Mouse (Mus musculus): ENCODE data around the gene Polr2l. TPM values are rescaled to one million over a fixed set of nuclear protein-coding genes. Genes with fewer than 3 reads are reported as not detected.

Polr2l gene
- total RNA-seq, 2 experiments from 2014 or later: 53.1 to 58.7 TPM

- DNase-seq: no peak
- intact Hi-C loops (cut with DNase I): no loop called here
Observed at GRCm38 (mm10) chr7:141469352-141469751, 5.6 kb downstream of the Polr2l start.

DNA sequence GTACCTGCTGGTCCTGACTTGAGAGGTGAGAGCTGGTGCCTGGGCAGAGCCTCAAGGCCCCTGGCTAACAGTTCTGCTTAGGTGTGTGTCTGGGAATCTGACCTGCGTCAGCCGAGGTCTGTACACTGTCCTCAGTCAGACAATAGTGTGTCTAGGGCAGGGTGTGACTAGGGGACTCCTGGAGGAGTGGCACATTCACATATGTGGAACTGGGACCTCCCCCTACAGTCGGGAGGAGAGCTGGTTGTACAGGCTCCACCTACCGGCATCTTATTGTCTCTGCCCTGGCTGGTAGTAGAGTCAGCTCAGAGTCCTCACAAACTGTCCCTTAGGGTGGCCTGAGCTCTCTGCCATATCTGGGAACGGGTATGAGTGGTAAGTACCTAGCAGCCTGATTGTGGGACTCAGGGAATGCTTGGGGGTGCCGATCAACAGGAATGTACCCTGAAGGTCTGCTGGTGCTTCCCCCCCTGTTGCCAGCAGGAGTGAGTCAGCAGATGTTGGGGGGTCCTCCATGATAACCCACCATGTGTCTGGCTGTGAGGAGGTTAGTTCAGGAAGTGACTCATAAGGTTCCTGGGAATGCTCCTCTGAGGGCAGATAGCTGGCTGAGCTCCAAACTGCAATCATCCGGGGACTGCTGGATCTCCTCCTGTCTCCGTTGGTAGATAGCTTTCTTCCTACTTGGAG lies 6.3 kb downstream of the Polr2l start:
- intact Hi-C loops (cut with DNase I): no loop called here
- peak; percentile 56 to 57 for DNase-seq

- DNase-seq: peak in 1 of 2 experiments; percentile 34
- intact Hi-C loops (cut with DNase I): no loop called here
Observed at GRCm38 (mm10) chr7:141468164-141468521, 6.8 kb downstream of the Polr2l start.

- intact Hi-C loops (cut with DNase I): no loop called here
- DNase-seq: peak; percentile 86 to 88
Observed at GRCm38 (mm10) chr7:141467230-141468030, 7.5 kb downstream of the Polr2l start, which contains the start of gene Cd151. Gene Cd151, plus strand, starts transcription at chr7:141467392.

GRCm38 (mm10) chr7:141466607-141467148 lies 8.3 kb downstream of the Polr2l start:
- intact Hi-C loops (cut with DNase I): no loop called here
- DNase-seq: no peak

GRCm38 (mm10) chr7:141466045-141466394 lies 8.9 kb downstream of the Polr2l start:
- DNase-seq: no peak
- intact Hi-C loops (cut with DNase I): no loop called here

DNA sequence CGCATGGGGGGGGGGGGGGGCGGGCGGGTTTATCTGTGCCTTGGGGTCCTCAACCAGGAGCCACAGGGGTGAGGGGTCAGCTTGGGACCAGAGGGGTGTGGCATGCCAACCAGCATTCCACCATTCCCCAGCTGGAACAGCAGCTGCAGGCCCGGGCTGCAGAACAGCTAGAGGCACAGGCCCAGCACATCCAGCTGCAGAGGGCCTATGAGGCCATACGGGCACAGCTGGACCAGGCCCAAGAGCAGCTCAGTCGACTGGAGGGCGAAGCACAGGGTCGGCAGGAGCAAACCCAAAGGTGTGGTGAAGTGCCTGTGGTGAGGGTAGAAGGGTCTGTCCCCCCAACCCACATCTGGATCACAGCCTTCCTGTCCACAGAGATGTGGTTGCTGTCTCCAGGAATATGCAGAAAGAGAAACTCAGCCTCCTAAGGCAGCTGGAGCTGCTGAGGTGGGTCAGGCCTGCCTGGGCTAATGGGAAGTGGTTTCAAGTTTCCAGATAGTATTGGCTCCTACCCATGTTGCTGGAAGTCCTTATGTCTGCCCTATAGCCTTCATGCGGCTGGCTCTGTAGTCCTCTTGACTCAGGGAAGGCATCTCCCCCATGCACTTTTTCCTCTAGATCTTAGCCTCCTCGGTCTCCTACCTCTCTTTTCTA lies 9.4 kb downstream of the Polr2l start:
- intact Hi-C loops (cut with DNase I): no loop called here
- DNase-seq: peak in 1 of 2 experiments; percentile 31

- intact Hi-C loops (cut with DNase I): no loop called here
- no peak for DNase-seq
Observed at GRCm38 (mm10) chr7:141464603-141465201, 10.2 kb downstream of the Polr2l start.

DNA sequence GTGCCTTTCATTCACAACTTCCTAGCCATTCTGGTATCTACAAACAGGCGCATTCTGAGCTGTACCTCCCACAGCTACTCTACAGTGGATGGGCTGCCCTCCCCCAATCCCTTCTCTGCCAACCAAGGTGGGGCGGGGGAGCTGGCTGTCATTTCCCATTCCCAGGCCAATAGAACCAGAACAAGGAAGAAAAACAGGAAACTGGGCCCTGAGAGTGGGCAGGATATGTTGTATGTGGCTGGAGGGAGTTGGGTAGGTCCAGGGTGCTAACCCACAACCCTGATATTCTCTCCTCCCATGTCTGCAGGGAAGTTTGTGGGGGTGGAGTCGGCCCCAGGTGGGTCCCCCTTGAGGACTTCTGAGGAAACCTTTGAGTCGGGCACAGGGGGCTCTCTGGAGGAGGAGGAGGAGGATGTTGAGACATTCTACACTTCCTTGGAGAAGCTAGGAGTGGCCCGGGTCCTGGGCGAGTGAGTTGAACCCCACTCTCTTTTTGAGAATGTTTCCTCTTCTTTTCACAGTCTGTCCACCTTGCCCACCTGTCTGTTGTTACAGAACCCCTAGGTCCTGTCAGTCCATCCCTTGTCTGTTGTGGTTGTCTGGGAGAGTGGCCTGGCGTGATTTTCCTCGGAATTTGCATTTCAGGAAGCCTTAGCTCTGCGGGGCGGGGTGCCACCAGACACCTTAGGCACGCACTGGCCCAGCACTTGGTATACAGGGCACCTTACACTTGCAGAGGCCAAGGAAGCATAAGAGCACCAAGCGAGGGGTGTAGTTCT lies 10.9 kb downstream of the Polr2l start:
- DNase-seq: no peak
- intact Hi-C loops (cut with DNase I): no loop called here

GRCm38 (mm10) chr7:141462333-141462821 lies 12.6 kb downstream of the Polr2l start:
- intact Hi-C loops (cut with DNase I): no loop called here

DNA sequence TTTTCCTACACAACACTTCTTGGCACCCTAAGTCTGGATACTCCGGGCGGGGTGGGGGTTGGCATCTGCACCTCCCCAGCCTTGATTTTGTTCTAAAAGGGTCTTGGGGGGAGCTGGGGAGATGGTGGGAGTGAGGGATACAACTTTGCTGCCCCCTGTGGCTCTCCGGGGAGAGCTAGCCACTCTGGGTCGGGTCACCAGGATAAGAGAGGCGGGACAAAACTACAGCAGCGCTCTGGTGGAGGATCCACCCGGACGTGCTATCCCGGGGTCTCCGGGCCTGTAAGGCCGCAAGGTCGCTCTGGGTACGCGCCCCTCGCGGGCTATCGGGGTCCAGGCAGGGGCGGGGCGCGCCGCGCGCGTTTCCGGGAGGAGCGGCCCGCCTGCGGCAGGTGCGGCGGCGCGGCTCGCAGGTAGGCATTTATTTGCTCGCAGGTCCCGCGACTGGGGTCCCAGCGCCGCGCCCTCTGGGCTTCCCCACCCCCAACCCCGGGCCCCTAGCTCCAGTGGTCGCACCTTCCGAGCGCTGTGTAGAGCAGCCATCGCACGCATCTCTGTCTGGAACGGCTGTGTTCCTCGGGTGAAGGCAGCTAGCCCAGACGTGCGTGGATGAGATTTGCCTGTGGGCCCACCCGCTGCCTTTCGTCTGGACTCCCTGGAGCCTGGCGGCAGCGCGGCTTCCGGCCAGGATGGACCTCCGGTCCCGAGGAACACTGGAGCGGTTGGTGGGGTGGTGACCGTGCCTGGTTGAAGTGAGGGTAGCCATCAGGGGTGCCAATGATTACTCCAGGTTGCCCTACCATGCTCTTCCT lies 13.2 kb downstream of the Polr2l start:
- DNase-seq: peak in 1 of 2 experiments; percentile 23

More at GRCm38 (mm10) chr7:141462333-141462821, 12.6 kb downstream of the Polr2l start:
- peak in 1 of 2 experiments; percentile 27 for DNase-seq

DNA sequence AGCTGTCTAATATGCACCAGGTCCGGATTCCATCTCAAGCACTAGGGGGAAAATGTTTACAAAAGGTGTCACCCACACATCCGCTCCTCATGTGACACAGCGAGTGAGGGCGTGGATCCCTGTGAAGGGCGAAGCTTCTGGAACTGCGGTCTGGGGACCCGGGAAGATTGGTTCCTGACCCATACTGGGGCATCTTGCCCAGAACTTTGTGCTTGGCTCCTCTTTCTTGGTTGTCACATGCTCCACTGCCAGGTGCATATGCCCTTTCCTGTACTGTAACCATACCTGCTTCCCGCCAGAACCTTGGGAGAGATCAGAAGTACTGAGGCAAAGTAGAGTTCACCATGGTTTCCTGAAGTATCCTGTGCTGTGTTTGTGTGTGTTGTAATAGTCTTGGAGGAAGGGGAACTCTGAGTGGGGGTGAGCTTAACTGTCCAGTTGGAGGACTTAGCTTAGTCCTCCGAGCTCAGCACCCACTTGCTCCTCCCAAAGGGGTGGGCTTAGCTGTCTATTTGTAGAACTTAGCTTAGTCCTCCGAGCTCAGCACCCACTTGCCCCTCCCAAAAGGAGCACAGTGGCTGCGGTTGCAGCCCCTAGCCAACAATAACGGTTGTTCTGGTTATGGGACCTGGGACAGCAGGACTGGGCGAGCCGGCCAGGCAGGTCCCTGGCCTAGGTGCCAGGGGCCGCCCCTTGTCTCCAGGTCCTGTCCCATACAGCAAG lies 14.4 kb downstream of the Polr2l start, which contains the start of gene Cracr2b:
TSS of gene Cracr2b (plus strand) at position 704 of the 723 bp plus-strand sequence.
- intact Hi-C loops (cut with DNase I): no loop called here
- DNase-seq: peak in 1 of 2 experiments; percentile 29

More for the DNA sequence above, 13.2 kb downstream of the Polr2l start:
- intact Hi-C loops (cut with DNase I): no loop called here

DNA sequence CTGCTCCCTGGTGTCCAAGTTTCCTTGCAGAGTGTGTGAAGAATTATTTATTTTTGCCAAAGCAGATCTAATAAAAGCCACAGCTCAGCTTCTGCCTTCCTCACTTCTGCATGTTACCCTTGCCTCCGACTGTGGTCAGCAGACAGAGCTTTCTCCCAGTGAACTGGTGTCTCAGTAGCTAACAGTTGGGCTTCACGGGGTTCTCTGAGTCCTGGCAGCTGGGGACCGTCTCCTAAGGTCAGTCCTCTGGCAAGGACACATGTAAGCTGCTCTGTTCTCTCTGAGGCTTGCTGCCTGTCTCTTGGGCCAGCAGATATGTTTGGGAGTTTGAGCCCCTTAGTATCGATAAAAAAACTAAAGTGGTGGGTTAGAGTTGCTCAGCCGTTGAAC lies 14.9 kb downstream of the Polr2l start:
- no peak for DNase-seq
- intact Hi-C loops (cut with DNase I): no loop called here

GRCm38 (mm10) chr7:141459301-141459711 lies 15.6 kb downstream of the Polr2l start:
- peak in 1 of 2 experiments; percentile 27 for DNase-seq

GRCm38 (mm10) chr7:141458661-141459060 lies 16.3 kb downstream of the Polr2l start:
- peak in 1 of 2 experiments; percentile 17 for DNase-seq
- intact Hi-C loops (cut with DNase I): no loop called here

More at GRCm38 (mm10) chr7:141459301-141459711, 15.6 kb downstream of the Polr2l start:
- intact Hi-C loops (cut with DNase I): no loop called here

DNA sequence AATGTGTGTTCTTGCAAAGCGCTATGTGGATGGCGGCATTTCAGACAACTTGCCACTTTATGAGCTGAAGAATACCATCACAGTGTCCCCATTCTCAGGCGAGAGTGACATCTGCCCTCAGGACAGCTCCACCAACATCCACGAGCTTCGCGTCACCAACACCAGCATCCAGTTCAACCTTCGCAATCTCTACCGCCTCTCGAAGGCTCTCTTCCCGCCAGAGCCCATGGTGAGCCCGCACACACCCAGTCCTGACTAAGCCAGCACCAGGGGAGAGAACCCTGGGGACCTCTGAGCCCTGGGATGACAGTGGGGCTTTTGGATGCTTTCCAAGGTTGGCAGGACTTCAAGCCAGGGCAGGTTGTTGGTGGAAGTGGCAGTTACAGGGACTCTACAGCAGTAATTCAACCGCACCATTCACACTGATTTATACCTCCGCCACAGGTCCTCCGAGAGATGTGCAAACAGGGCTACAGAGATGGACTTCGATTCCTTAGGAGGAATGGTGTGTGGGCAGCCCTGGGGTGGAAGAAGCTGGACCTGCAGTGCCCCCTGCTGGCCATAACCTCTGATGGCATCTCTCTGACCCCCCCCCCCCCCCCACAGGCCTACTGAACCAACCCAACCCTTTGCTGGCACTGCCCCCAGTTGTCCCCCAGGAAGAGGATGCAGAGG lies 16.8 kb downstream of the Polr2l start:
- intact Hi-C loops (cut with DNase I): no loop called here
- peak in 1 of 2 experiments; percentile 59 for DNase-seq

GRCm38 (mm10) chr7:141457236-141457635 lies 17.7 kb downstream of the Polr2l start:
- intact Hi-C loops (cut with DNase I): no loop called here
- DNase-seq: no peak

All from gastrocnemius, postnatal 36 days (tissue).